19 mouse cellular contexts compared by ENCODE assay signal in the genomic region with DNA sequence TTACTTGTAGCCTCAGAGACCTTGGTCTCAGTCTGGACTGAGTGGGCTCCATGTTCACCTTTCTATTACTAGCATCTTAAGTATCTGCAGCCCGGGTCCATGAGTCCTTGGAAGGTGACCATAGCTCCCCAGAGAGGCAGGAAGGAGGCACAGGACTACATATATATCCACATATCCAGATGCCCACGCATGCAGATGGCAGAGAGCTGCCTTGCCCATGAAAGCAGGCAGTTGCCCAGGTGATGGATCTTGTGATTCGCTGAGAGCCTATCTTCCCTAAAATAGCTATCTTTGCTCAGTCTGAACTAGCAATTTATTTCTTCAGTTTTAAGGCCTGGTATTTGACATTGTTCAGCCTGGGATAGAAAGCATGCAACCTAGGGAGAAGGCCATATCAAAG. TPM values are rescaled to one million over a fixed set of nuclear protein-coding genes. Genes with fewer than 3 reads are reported as not detected.
A peak's percentile ranks its signal among the peaks of the same experiment; 100 is the strongest.
DNase-seq lines count a peak whose midpoint lies in the region; ATAC-seq lines count a peak whose summit lies in the region.
"Had no signal": no experiment of that assay in that cellular context is flagged by ENCODE, and none has a peak within 500 bp of the region (broad histone marks: within the 10 kb centered on the region; RNA-seq: fewer than 3 reads in every experiment).

No protein-coding gene starts in this region.

- H3K4me1 ChIP-seq in midbrain, embryonic 15.5 days = no peaks in the 10 kb centered on the region
- H3K4me1 ChIP-seq: embryonic facial prominence, embryonic 12.5 days; limb, embryonic 12.5 days had no signal

- H3K36me3 ChIP-seq in midbrain, embryonic 15.5 days (replicated peaks) = no peaks in the 10 kb centered on the region
- H3K36me3 ChIP-seq: embryonic facial prominence, embryonic 12.5 days; limb, embryonic 12.5 days had no signal

- H3K27ac ChIP-seq in midbrain, embryonic 15.5 days = no peak overlapping the region
- H3K27ac ChIP-seq: embryonic facial prominence, embryonic 12.5 days; gastrocnemius, adult 2 months; limb, embryonic 12.5 days; liver, embryonic 14.5 days; midbrain, embryonic 10.5 days had no signal

- ATAC-seq in midbrain, embryonic 15.5 days (replicated peaks) = no peak
- ATAC-seq: activated CD4-positive, CD25-positive, alpha-beta regulatory T cell, adult 4 months had no signal

- WGBS in midbrain, embryonic 15.5 days = 92% methylated on average over 3 of the region's 3 CpGs

- H3K9ac ChIP-seq in midbrain, embryonic 15.5 days = no peak overlapping the region
- H3K9ac ChIP-seq: embryonic facial prominence, embryonic 12.5 days; limb, embryonic 12.5 days; liver, embryonic 14.5 days had no signal

- H3K27me3 ChIP-seq in midbrain, embryonic 15.5 days (replicated peaks) = no peaks in the 10 kb centered on the region
- H3K27me3 ChIP-seq: embryonic facial prominence, embryonic 12.5 days; limb, embryonic 12.5 days had no signal

- intact Hi-C loops in left cerebral cortex, postnatal 14 days (cut with DNase I) = no loop called here

- peak; percentile 69 for DNase-seq in layer of hippocampus, adult 11-12 months (ENCODE audit: low spot score)
- DNase-seq in layer of hippocampus, postnatal 14 days (ENCODE audit: low spot score in 2 of 2) = no peak
- DNase-seq in frontal cortex, postnatal 10 days (ENCODE audit: low spot score in 2 of 2) = peak; percentile 43 to 72
- DNase-seq in left cerebral cortex, postnatal 14 days (ENCODE audit: low spot score in 2 of 2) = peak; percentile 78 to 92
- peak; percentile 79 to 89 for DNase-seq in right cerebral cortex, postnatal 36 days (ENCODE audit: low spot score in 2 of 2)
- DNase-seq in cerebellum, adult 11 months = no peak
- no peak for DNase-seq in thymus, postnatal 0 days (ENCODE audit: low spot score)
- DNase-seq: cerebellum, postnatal 36 days; gastrocnemius, adult 2 months; heart, adult 18-20 months; heart, postnatal 10 days; kidney, adult 2 months; kidney, postnatal 36 days had no signal

- no peak overlapping the region for H3K4me2 ChIP-seq in midbrain, embryonic 15.5 days
- H3K4me2 ChIP-seq: embryonic facial prominence, embryonic 12.5 days; limb, embryonic 12.5 days had no signal

- H3K4me3 ChIP-seq in midbrain, embryonic 15.5 days = no peak overlapping the region
- H3K4me3 ChIP-seq: embryonic facial prominence, embryonic 12.5 days; gastrocnemius, adult 2 months; limb, embryonic 12.5 days; midbrain, embryonic 10.5 days had no signal

- no peaks in the 10 kb centered on the region for H3K9me3 ChIP-seq in midbrain, embryonic 15.5 days
- H3K9me3 ChIP-seq: embryonic facial prominence, embryonic 12.5 days; limb, embryonic 12.5 days; midbrain, embryonic 10.5 days had no signal

RNA-seq across cellular contexts. Expression of a gene that starts 15.9 kb away (rescaled TPM):
- total RNA-seq in layer of hippocampus, postnatal 14 days (2021) = 10 to 100 TPM; 49.0 to 53.7 TPM
- 10 to 100 TPM; 71.3 to 72.9 TPM for total RNA-seq in left cerebral cortex, postnatal 14 days (2021)
- 0.73 and 0.86 TPM in 2 replicates for polyA plus RNA-seq in thymus, postnatal 0 days (2015; fragmentation: Nextera tagmentation; extraction: Ambion mirVana)
- 2.4 and 2.6 TPM in 2 replicates for polyA plus RNA-seq in midbrain, embryonic 15.5 days (2015; fragmentation: Nextera tagmentation; extraction: Ambion mirVana)

RNA-seq across cellular contexts. Expression of a gene that starts 31.4 kb away (rescaled TPM):
- total RNA-seq in layer of hippocampus, postnatal 14 days (2021) = 100 to 1,000 TPM; 246 to 252 TPM
- 100 to 1,000 TPM; 254 to 257 TPM for total RNA-seq in left cerebral cortex, postnatal 14 days (2021)
- 23.6 and 27.0 TPM in 2 replicates for polyA plus RNA-seq in thymus, postnatal 0 days (2015; fragmentation: Nextera tagmentation; extraction: Ambion mirVana)
- 112 and 123 TPM in 2 replicates for polyA plus RNA-seq in midbrain, embryonic 15.5 days (2015; fragmentation: Nextera tagmentation; extraction: Ambion mirVana)

Comparison
In these comparisons a context has a peak if more than half of its experiments do, and no peak if none do; other contexts are left out.
1. DNase-seq: peak in layer of hippocampus, adult 11-12 months (single experiment), frontal cortex, postnatal 10 days (2 of 2), left cerebral cortex, postnatal 14 days (2 of 2) and right cerebral cortex, postnatal 36 days (2 of 2); none in layer of hippocampus, postnatal 14 days (0 of 2), cerebellum, adult 11 months (single experiment) and thymus, postnatal 0 days (single experiment).